Mouse (Mus musculus): Measurements from ENCODE around the gene Wdr81.

- no peak for TF ChIP-seq CTCF (IDR thresholded peaks at IDR 0.05; ENCODE audit: borderline replicate concordance, control insufficient read depth, extremely low read depth, insufficient read depth, low read length, poor library complexity)
- TF ChIP-seq POLR2A (IDR thresholded peaks at IDR 0.05; ENCODE audit: control insufficient read depth, extremely low read depth, insufficient read depth, low read length, poor library complexity): no peak
Measured at GRCm38 (mm10) chr11:75423091-75423490, 31.4 kb downstream of the Wdr81 start.

Data from thymus, adult 2 months (tissue).